Mouse (Mus musculus): Measurements from ENCODE around the gene Slc39a1. TPM values are rescaled to one million over a fixed set of nuclear protein-coding genes. Genes with fewer than 3 reads are reported as not detected.
A peak's percentile ranks its signal among the peaks of the same experiment; 100 is the strongest.

The Slc39a1 gene
- polyA plus RNA-seq, 1 experiment: 76.1 TPM

DNA sequence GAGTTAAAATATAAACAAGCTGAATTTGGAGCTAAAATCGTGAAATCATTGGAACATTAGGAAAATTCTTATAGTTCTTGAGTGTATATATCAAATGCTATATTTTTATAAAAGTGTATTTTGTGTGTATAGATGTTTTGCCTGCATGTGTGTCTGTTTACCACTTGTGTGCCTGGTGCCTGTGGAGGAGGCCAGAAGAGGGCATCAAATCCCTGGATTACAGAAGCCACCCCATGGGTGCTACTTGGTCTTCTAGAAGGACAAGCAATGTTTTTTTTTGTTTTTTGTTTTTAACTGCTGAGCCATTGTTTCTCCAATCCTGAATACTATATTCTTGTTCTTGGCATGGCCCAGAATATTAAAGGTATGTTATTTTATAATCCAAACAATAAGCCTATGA is 42.6 kb downstream of the Slc39a1 start:
- 87% methylated on average over 1 of the region's 1 CpGs for WGBS

GRCm38 (mm10) chr3:90291982-90292344 is 44.0 kb downstream of the Slc39a1 start:
- WGBS: 12% methylated on average over 2 of the region's 2 CpGs
- no peak for DNase-seq (ENCODE audit: low read depth, low spot score)

More for the DNA sequence above, 42.6 kb downstream of the Slc39a1 start:
- DNase-seq (ENCODE audit: low read depth, low spot score): no peak

- 1% methylated on average over 47 of the region's 47 CpGs for WGBS
- peak; percentile 99 for DNase-seq (ENCODE audit: low read depth, low spot score)
These were observed 44.6 kb downstream of the Slc39a1 start, which contains the start of gene Gatad2b for GRCm38 (mm10) chr3:90292345-90293275. Gene Gatad2b (plus strand): TSS chr3:90293178.

- WGBS: under 1% methylated on average over 35 of the region's 68 CpGs
- no peak for DNase-seq (ENCODE audit: low read depth, low spot score)
These were observed 45.5 kb downstream of the Slc39a1 start for GRCm38 (mm10) chr3:90293352-90294063.

DNA sequence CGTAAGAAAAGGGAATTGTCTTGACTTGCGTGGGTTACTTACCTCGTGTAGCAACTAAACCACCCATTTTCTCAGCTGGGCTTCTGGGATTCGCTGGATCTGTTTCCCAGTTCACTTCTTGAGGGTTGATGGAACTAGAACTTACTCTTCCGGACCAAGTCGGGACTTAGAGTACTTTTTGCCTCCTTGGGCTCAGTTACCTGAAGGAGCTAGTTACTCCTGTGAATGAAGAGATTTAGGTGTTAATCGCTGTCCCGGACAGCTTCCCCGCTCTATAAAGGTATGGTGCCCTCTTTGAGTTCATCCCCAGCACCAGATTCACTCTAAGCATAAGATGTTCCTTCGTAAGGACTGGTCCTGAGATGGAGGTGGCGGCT is 46.1 kb downstream of the Slc39a1 start:
- WGBS: 5% methylated on average over 11 of the region's 11 CpGs
- DNase-seq (ENCODE audit: low read depth, low spot score): no peak

GRCm38 (mm10) chr3:90294651-90295050 is 46.7 kb downstream of the Slc39a1 start:
- no peak for DNase-seq (ENCODE audit: low read depth, low spot score)
- WGBS: 67% methylated on average over 2 of the region's 2 CpGs

Other genes starting within 250 kb of the Slc39a1 start
- gene Hax1, start 249.4 kb upstream of the Slc39a1 start, polyA plus RNA-seq (2012; rRNA removed): 60.1 and 80.7 TPM in 2 replicates
- gene 4933434E20Rik, start 196.5 kb upstream of the Slc39a1 start, polyA plus RNA-seq (2012; rRNA removed): 41.1 and 46.7 TPM in 2 replicates
- gene Ubap2l, start 195.5 kb upstream of the Slc39a1 start, polyA plus RNA-seq (2012; rRNA removed): 51.4 and 75.2 TPM in 2 replicates
- gene Tpm3, start 175.5 kb upstream of the Slc39a1 start, polyA plus RNA-seq (2012; rRNA removed): 161 and 190 TPM in 2 replicates
- gene Nup210l, start 144.0 kb upstream of the Slc39a1 start, polyA plus RNA-seq (2012; rRNA removed): 0.24 and 0.34 TPM in 2 replicates
- gene Rps27, start 34.5 kb upstream of the Slc39a1 start, polyA plus RNA-seq (2012; rRNA removed): 2,294 and 2,765 TPM in 2 replicates
- gene Rab13, start 34.5 kb upstream of the Slc39a1 start, polyA plus RNA-seq (2012; rRNA removed): 2.9 and 3.6 TPM in 2 replicates
- 53.6 and 59.5 TPM in 2 replicates for gene Jtb, start 16.6 kb upstream of the Slc39a1 start, polyA plus RNA-seq (2012; rRNA removed)
- gene Creb3l4, start 4.7 kb upstream of the Slc39a1 start, polyA plus RNA-seq (2012; rRNA removed): 13.6 and 18.6 TPM in 2 replicates
- gene Crtc2, start 6.0 kb downstream of the Slc39a1 start, polyA plus RNA-seq (2012; rRNA removed): 25.7 and 33.4 TPM in 2 replicates
- 7.6 and 12.7 TPM in 2 replicates for gene Dennd4b, start 17.0 kb downstream of the Slc39a1 start, polyA plus RNA-seq (2012; rRNA removed)
- gene Gatad2b, start 45.0 kb downstream of the Slc39a1 start, polyA plus RNA-seq (2012; rRNA removed): 7.7 and 13.4 TPM in 2 replicates
- gene Slc27a3, start 141.8 kb downstream of the Slc39a1 start, polyA plus RNA-seq (2012; rRNA removed): 4.6 and 5.9 TPM in 2 replicates
- gene Ints3, start 185.4 kb downstream of the Slc39a1 start, polyA plus RNA-seq (2012; rRNA removed): 28.7 and 32.2 TPM in 2 replicates
- 6.1 and 10.1 TPM in 2 replicates for gene Npr1, start 217.7 kb downstream of the Slc39a1 start, polyA plus RNA-seq (2012; rRNA removed)
- gene Ilf2, start 228.0 kb downstream of the Slc39a1 start, polyA plus RNA-seq (2012; rRNA removed): 21.4 and 23.6 TPM in 2 replicates
- gene Snapin, start 242.9 kb downstream of the Slc39a1 start, polyA plus RNA-seq (2012; rRNA removed): 13.6 and 14.2 TPM in 2 replicates

Measured in large intestine, adult 2 months (tissue).